Mouse (Mus musculus) hindbrain, embryonic 10.5 days (tissue): ENCODE measurements around the gene Stag1. TPM values are rescaled to one million over a fixed set of nuclear protein-coding genes. Genes with fewer than 3 reads are reported as not detected.

Experiments used
- DNase-seq: peaks from one replicate; pipeline ENCODE4 v3.0.0-alpha.2; 2017; ENCODE audit warnings: low spot score
- H3K27ac ChIP-seq: fragments of 300-500 bp; sonication (generic); 2 replicates; pipeline ENCODE4 v1.5.1; 2016; ENCODE audit warnings: mild to moderate bottlenecking, moderate library complexity
- H3K27me3 ChIP-seq: fragments of 300-500 bp; sonication (generic); 2 replicates; pipeline ENCODE4 v1.6.1; 2016; ENCODE audit warnings: mild to moderate bottlenecking; ENCODE audit not compliant: poor library complexity, insufficient read depth, severe bottlenecking
- H3K36me3 ChIP-seq: fragments of 300-500 bp; sonication (generic); 2 replicates; pipeline ENCODE4 v1.6.1; 2016; ENCODE audit warnings: mild to moderate bottlenecking, moderate library complexity
- H3K4me1 ChIP-seq: fragments of 300-500 bp; sonication (generic); replicated peaks from 2 replicates; pipeline ENCODE4 v1.6.1; 2016; ENCODE audit warnings: mild to moderate bottlenecking
- H3K4me3 ChIP-seq: fragments of 300-500 bp; sonication (generic); 2 replicates; pipeline ENCODE4 v1.5.1; 2016; ENCODE audit warnings: mild to moderate bottlenecking, moderate library complexity
- H3K9me3 ChIP-seq: fragments of 300-500 bp; sonication (generic); 2 replicates; pipeline ENCODE4 v1.6.1; 2016; ENCODE audit warnings: mild to moderate bottlenecking, moderate library complexity
- WGBS: fragments of 180-500 bp; shearing (Covaris S2); methylation state at CpG from one replicate; pipeline ENCODE4 v1.1.7; 2016; 5-methylcytosine and 5-hydroxymethylcytosine counted together
- polyA plus RNA-seq: library from polyadenylated mRNA; unstranded; fragments of >200 nt; fragmentation: Nextera tagmentation; extraction: Ambion mirVana; gene quantifications from 2 replicates; pipeline ENCODE4 v1.2.1, GENCODE M21; 2016

Stag1 gene
- polyA plus RNA-seq, 1 experiment from 2014 or later = 40.6 TPM

DNA sequence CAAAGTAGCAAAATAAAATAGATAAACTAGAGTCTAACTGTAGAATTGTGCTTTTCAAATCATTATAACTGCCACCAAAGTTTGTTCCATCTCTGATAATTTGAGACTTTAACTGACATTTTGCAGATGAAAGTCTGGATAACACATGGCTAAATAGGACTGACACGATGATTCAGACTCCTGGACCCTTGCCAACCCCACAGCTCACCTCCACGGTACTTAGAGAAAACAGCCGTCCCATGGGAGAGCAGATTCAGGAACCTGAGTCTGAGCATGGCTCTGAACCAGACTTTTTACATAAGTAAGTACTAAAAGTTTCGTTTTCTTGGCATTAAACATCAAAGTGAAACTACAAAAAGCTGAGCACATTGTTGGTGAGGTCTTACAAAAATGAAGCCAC lies 353.9 kb downstream of the Stag1 start:
- 86% methylated on average over 4 of the region's 4 CpGs for WGBS
- Histone ChIP-seq H3K4me3 (no peak overlapping the region), H3K27ac (no peak overlapping the region), H3K4me1 (no peaks in the 10 kb centered on the region), H3K36me3 (peaks cover 77% of the 10 kb centered on the region), H3K9me3 (no peaks in the 10 kb centered on the region), H3K27me3 (no peaks in the 10 kb centered on the region)
- no peak for DNase-seq

DNA sequence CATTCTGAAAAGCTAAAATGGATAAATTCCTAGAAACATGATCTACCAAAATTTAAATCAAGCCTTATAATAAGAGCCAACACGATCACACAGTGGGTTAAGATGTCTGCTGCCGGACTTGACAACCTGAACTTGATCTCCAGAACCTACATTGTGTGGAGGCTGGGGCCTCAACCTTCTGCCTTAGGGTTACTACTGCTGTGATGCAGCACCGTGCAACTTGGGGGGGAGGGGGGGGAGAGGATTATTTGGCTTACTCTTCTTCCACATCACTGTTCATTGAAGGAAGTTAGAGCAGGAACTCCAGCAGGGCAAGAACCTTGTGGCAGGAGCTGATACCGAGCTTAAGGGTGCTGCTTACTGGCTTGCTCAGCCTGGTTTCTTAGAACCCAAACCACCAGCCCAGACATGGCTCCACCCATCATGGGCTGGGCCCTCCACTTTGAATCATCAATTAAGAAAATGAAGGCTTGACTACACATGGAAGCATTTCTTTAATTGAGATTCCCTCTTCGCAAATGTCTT lies 365.4 kb downstream of the Stag1 start:
- WGBS = 78% methylated on average over 5 of the region's 5 CpGs
- Histone ChIP-seq H3K9me3 (no peaks in the 10 kb centered on the region), H3K27me3 (no peaks in the 10 kb centered on the region), H3K27ac (no peak overlapping the region), H3K4me3 (no peak overlapping the region), H3K36me3 (peaks cover 22% of the 10 kb centered on the region), H3K4me1 (peaks cover 10% of the 10 kb centered on the region)
- no peak for DNase-seq

GRCm38 (mm10) chr9:100963428-100963912 lies 365.9 kb downstream of the Stag1 start:
- no peak for DNase-seq
- 76% methylated on average over 1 of the region's 1 CpGs for WGBS

GRCm38 (mm10) chr9:100964106-100964505 lies 366.5 kb downstream of the Stag1 start:
- Histone ChIP-seq H3K36me3 (peaks cover 10% of the 10 kb centered on the region), H3K27ac (no peak overlapping the region), H3K9me3 (no peaks in the 10 kb centered on the region), H3K4me1 (peaks cover 10% of the 10 kb centered on the region), H3K27me3 (no peaks in the 10 kb centered on the region), H3K4me3 (no peak overlapping the region)
- DNase-seq = no peak
- WGBS = 77% methylated on average over 4 of the region's 4 CpGs

More at GRCm38 (mm10) chr9:100963428-100963912, 365.9 kb downstream of the Stag1 start:
- H3K27me3 ChIP-seq = no peaks in the 10 kb centered on the region
- no peak overlapping the region for H3K27ac ChIP-seq
- H3K36me3 ChIP-seq = peaks cover 17% of the 10 kb centered on the region
- H3K9me3 ChIP-seq = no peaks in the 10 kb centered on the region
- no peak overlapping the region for H3K4me3 ChIP-seq
- peaks cover 10% of the 10 kb centered on the region for H3K4me1 ChIP-seq

DNA sequence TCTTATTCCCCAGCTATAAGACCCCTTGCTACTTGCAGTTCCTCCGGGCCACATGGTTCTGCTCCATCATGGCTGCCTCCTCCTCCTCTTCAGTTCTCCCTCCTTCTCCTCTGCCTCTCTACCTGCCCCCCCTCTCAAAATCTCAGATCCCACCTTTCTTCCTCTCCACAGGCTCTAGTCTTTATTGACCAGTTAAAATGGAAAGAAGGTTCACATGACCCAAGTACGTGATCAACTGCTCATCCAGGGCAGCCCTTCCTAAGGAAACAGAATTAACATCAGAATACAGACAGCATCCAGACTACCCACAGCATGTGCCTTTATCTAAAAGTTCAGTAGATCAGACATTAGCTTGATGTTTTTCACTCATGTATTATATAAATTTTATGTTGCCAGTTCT lies 371.9 kb downstream of the Stag1 start:
- 81% methylated on average over 2 of the region's 2 CpGs for whole genome bisulfite sequencing
- H3K36me3 ChIP-seq = no peaks in the 10 kb centered on the region
- H3K4me3 ChIP-seq = no peak overlapping the region
- no peak for DNase-seq
- no peaks in the 10 kb centered on the region for H3K27me3 ChIP-seq
- H3K9me3 ChIP-seq = no peaks in the 10 kb centered on the region
- H3K27ac ChIP-seq = no peak overlapping the region
- no peaks in the 10 kb centered on the region for H3K4me1 ChIP-seq

- Histone ChIP-seq H3K27ac (no peak overlapping the region), H3K9me3 (no peaks in the 10 kb centered on the region), H3K36me3 (peaks cover 17% of the 10 kb centered on the region; the same call in 1 of the 2 replicates), H3K4me1 (no peaks in the 10 kb centered on the region), H3K27me3 (no peaks in the 10 kb centered on the region), H3K4me3 (no peak overlapping the region)
- DNase-seq = no peak
- 93% methylated on average over 5 of the region's 5 CpGs for WGBS
Measured at GRCm38 (mm10) chr9:100978666-100979065, 381.1 kb downstream of the Stag1 start.

DNA sequence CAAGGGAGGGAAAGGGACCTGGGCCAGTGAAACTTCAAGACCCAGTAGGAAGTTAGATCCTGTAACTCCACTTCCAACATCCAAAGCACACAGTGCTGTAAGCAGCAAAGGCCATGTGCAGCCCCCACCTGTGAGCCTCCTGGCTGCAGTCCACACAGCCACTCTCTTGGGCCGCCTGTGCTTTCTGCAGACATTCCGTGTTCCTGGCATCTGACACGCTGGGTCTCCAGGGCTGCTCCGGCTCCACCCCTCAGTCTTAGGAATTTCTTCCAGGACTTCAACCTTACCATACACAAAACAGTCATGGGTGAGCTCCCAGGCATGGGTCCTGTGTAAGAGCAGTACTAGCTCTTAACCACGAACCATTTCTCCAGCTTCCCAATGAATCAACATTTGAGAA lies 381.7 kb downstream of the Stag1 start:
- Histone ChIP-seq H3K9me3 (no peaks in the 10 kb centered on the region), H3K4me1 (no peaks in the 10 kb centered on the region), H3K27me3 (no peaks in the 10 kb centered on the region), H3K4me3 (no peak overlapping the region), H3K36me3 (peaks cover 21% of the 10 kb centered on the region), H3K27ac (no peak overlapping the region)
- DNase-seq = no peak
- WGBS = 84% methylated on average over 5 of the region's 5 CpGs

GRCm38 (mm10) chr9:100982786-100983185 lies 385.2 kb downstream of the Stag1 start:
- H3K27ac ChIP-seq = no peak overlapping the region
- DNase-seq = no peak
- WGBS = 89% methylated on average over 7 of the region's 7 CpGs
- H3K4me1 ChIP-seq = no peaks in the 10 kb centered on the region
- no peaks in the 10 kb centered on the region for H3K27me3 ChIP-seq
- H3K36me3 ChIP-seq = peaks cover 38% of the 10 kb centered on the region
- H3K9me3 ChIP-seq = no peaks in the 10 kb centered on the region
- H3K4me3 ChIP-seq = no peak overlapping the region

GRCm38 (mm10) chr9:100984381-100985310 lies 387.0 kb downstream of the Stag1 start:
- H3K36me3 ChIP-seq = peaks cover 45% of the 10 kb centered on the region
- WGBS = 95% methylated on average over 25 of the region's 25 CpGs
- no peak for DNase-seq
- H3K4me3 ChIP-seq = no peak overlapping the region
- H3K27me3 ChIP-seq = no peaks in the 10 kb centered on the region
- H3K27ac ChIP-seq = no peak overlapping the region
- H3K9me3 ChIP-seq = 0 out of 2 replicates have a peak, but pooled peaks cover 9% of the 10 kb centered on the region
- no peaks in the 10 kb centered on the region for H3K4me1 ChIP-seq

DNA sequence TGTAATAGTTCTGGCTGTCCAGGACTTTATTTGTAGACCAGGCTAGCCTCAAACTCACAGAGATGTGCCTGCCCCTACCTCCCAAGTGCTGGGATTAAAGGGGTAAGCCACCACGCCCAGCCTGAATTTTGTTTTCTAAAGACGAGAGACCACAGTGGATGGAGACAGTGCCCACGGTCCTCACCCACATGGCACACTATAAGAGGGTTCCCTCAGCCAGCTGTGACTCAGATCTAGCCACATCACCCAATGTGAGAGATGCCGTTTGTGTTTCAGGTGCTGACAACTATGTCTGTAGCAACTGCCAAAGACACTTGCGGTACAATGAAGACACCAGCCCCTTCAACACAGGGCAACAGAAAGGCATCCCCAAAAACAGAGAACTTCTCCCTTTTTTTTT lies 389.4 kb downstream of the Stag1 start:
- Histone ChIP-seq H3K27ac (no peak overlapping the region), H3K4me1 (no peaks in the 10 kb centered on the region), H3K27me3 (no peaks in the 10 kb centered on the region), H3K4me3 (no peak overlapping the region), H3K9me3 (0 out of 2 replicates have a peak, but pooled peaks cover 10% of the 10 kb centered on the region), H3K36me3 (peaks cover 56% of the 10 kb centered on the region)
- WGBS = 94% methylated on average over 5 of the region's 5 CpGs
- DNase-seq = no peak

GRCm38 (mm10) chr9:100987850-100988249 lies 390.3 kb downstream of the Stag1 start:
- Histone ChIP-seq H3K9me3 (0 out of 2 replicates have a peak, but pooled peaks cover 10% of the 10 kb centered on the region), H3K36me3 (peaks cover 54% of the 10 kb centered on the region), H3K4me1 (no peaks in the 10 kb centered on the region), H3K4me3 (no peak overlapping the region), H3K27me3 (no peaks in the 10 kb centered on the region), H3K27ac (no peak overlapping the region)
- DNase-seq = no peak
- 93% methylated on average over 3 of the region's 3 CpGs for WGBS

- no peak overlapping the region for H3K27ac ChIP-seq
- no peak for DNase-seq
- 0 out of 2 replicates have a peak, but pooled peaks cover 10% of the 10 kb centered on the region for H3K9me3 ChIP-seq
- H3K27me3 ChIP-seq = no peaks in the 10 kb centered on the region
- no peak overlapping the region for H3K4me3 ChIP-seq
- H3K36me3 ChIP-seq = peaks cover 48% of the 10 kb centered on the region
- H3K4me1 ChIP-seq = no peaks in the 10 kb centered on the region
- 90% methylated on average over 5 of the region's 5 CpGs for WGBS
Measured at GRCm38 (mm10) chr9:100990609-100991008, 393.0 kb downstream of the Stag1 start.

DNA sequence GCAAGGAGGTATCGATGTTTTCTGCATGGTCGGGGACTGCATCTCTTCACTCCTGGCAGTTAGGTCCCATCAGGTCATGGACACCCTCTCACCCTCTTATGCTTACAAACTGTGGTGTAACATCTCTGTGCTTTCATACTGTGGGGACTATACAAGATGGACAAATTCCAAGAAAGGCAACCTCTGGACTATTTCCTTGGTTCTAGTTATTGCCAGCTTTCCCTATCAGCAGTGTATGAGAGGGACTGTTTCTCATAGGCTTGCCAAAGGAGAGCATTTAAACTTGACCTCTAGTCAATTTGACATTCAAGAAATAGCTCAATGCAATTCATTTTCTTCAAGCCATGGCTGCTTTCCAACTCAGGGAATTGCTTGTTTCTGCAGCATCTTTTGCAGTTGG lies 393.7 kb downstream of the Stag1 start:
- H3K4me1 ChIP-seq = no peaks in the 10 kb centered on the region
- peaks cover 41% of the 10 kb centered on the region for H3K36me3 ChIP-seq
- 0 out of 2 replicates have a peak, but pooled peaks cover 10% of the 10 kb centered on the region for H3K9me3 ChIP-seq
- no peak for DNase-seq
- H3K27me3 ChIP-seq = no peaks in the 10 kb centered on the region
- 96% methylated on average over 2 of the region's 2 CpGs for WGBS
- no peak overlapping the region for H3K4me3 ChIP-seq
- H3K27ac ChIP-seq = no peak overlapping the region
